Comparison of ENCODE assay signal across 17 mouse cellular contexts in genomic region chr10:69744871-69745270, GRCm38 (mm10).
DNase-seq lines count a peak whose midpoint lies in the region; ATAC-seq and TF ChIP-seq lines count a peak whose summit lies in the region.
"Had no signal": no experiment of that assay in that cellular context is flagged by ENCODE, and none has a peak within 500 bp of the region (broad histone marks: within the 10 kb centered on the region; RNA-seq: fewer than 3 reads in every experiment).

No protein-coding gene starts in this region.

- no peak for TF ChIP-seq POLR2A in cortical plate, adult 2 months (IDR thresholded peaks at IDR 0.05; ENCODE audit: extremely low read depth, insufficient read depth, low read length)

- no peak overlapping the region for H3K4me3 ChIP-seq in heart, embryonic 12.5 days
- H3K4me3 ChIP-seq in cortical plate, adult 2 months (ENCODE audit: insufficient read depth, low read length) = no peak overlapping the region
- H3K4me3 ChIP-seq in hindbrain, embryonic 13.5 days = no peak overlapping the region
- no peak overlapping the region for H3K4me3 ChIP-seq in neural tube, embryonic 12.5 days
- H3K4me3 ChIP-seq: embryonic facial prominence, embryonic 12.5 days; kidney, embryonic 15.5 days; limb, embryonic 15.5 days; myocyte had no signal

- H3K27ac ChIP-seq in heart, embryonic 12.5 days (ENCODE audit: poor library complexity, severe bottlenecking) = no peak overlapping the region
- H3K27ac ChIP-seq in cortical plate, adult 2 months (ENCODE audit: insufficient read depth, low read length) = peak overlapping the region; percentile 56
- H3K27ac ChIP-seq in hindbrain, embryonic 13.5 days = peak overlapping the region; percentile 86
- H3K27ac ChIP-seq in neural tube, embryonic 12.5 days = peak overlapping the region; percentile 50
- H3K27ac ChIP-seq: embryonic facial prominence, embryonic 12.5 days; kidney, embryonic 15.5 days; macrophage had no signal

- H3K4me2 ChIP-seq in heart, embryonic 12.5 days = no peak overlapping the region
- H3K4me2 ChIP-seq in hindbrain, embryonic 13.5 days = no peak overlapping the region
- 0 out of 2 replicates have a peak overlapping the region, but pooled peaks have one; percentile 10 for H3K4me2 ChIP-seq in neural tube, embryonic 12.5 days (replicated peaks)
- H3K4me2 ChIP-seq: embryonic facial prominence, embryonic 12.5 days; kidney, embryonic 15.5 days; limb, embryonic 15.5 days had no signal

- H3K9ac ChIP-seq in heart, embryonic 12.5 days = no peak overlapping the region
- 0 out of 2 replicates have a peak overlapping the region, but pooled peaks have one; percentile 24 for H3K9ac ChIP-seq in hindbrain, embryonic 13.5 days
- H3K9ac ChIP-seq in neural tube, embryonic 12.5 days = no peak overlapping the region
- H3K9ac ChIP-seq: embryonic facial prominence, embryonic 12.5 days; kidney, embryonic 15.5 days; limb, embryonic 15.5 days had no signal

- no peak for TF ChIP-seq CTCF in cortical plate, adult 2 months (IDR thresholded peaks at IDR 0.05; ENCODE audit: extremely low read depth, insufficient read depth, low read length)

- no peak for ATAC-seq in heart, embryonic 12.5 days (ENCODE audit: insufficient number of reproducible peaks, low FRiP score)
- no peak for ATAC-seq in hindbrain, embryonic 13.5 days (ENCODE audit: low FRiP score)
- no peak for ATAC-seq in neural tube, embryonic 12.5 days (ENCODE audit: low FRiP score, low read depth)
- ATAC-seq in cerebellum, adult (ENCODE audit: insufficient number of reproducible peaks, low FRiP score, low TSS enrichment) = no peak
- ATAC-seq: Patski had no signal

- peaks cover 21% of the 10 kb centered on the region; the same call in 1 of the 2 replicates for H3K4me1 ChIP-seq in heart, embryonic 12.5 days (replicated peaks)
- H3K4me1 ChIP-seq in cortical plate, adult 2 months (ENCODE audit: control insufficient read depth, insufficient read depth, low read length) = peaks cover 31% of the 10 kb centered on the region
- H3K4me1 ChIP-seq in hindbrain, embryonic 13.5 days (replicated peaks) = peaks cover 85% of the 10 kb centered on the region
- peaks cover 40% of the 10 kb centered on the region for H3K4me1 ChIP-seq in neural tube, embryonic 12.5 days

- no peaks in the 10 kb centered on the region for H3K36me3 ChIP-seq in heart, embryonic 12.5 days
- H3K36me3 ChIP-seq in hindbrain, embryonic 13.5 days = no peaks in the 10 kb centered on the region
- no peaks in the 10 kb centered on the region for H3K36me3 ChIP-seq in neural tube, embryonic 12.5 days
- H3K36me3 ChIP-seq: embryonic facial prominence, embryonic 12.5 days; kidney, embryonic 15.5 days; limb, embryonic 15.5 days had no signal

- 76% methylated on average over 5 of the region's 5 CpGs for WGBS in heart, embryonic 12.5 days
- WGBS in hindbrain, embryonic 13.5 days = 63% methylated on average over 5 of the region's 5 CpGs
- 68% methylated on average over 5 of the region's 5 CpGs for WGBS in neural tube, embryonic 12.5 days

- no peaks in the 10 kb centered on the region for H3K27me3 ChIP-seq in heart, embryonic 12.5 days (replicated peaks)
- no peaks in the 10 kb centered on the region for H3K27me3 ChIP-seq in hindbrain, embryonic 13.5 days
- no peaks in the 10 kb centered on the region for H3K27me3 ChIP-seq in neural tube, embryonic 12.5 days (replicated peaks)
- H3K27me3 ChIP-seq: embryonic facial prominence, embryonic 12.5 days; kidney, embryonic 15.5 days; limb, embryonic 15.5 days; Patski had no signal

- DNase-seq in heart, adult 11 months = peak; percentile 61
- no peak for DNase-seq in testis, postnatal 14 days (ENCODE audit: low spot score)
- DNase-seq: heart, postnatal 10 days; lung, adult 2 months; retina, postnatal 1 day; thymus, postnatal 14 days had no signal

- H3K9me3 ChIP-seq in heart, embryonic 12.5 days (replicated peaks) = no peaks in the 10 kb centered on the region
- no peaks in the 10 kb centered on the region for H3K9me3 ChIP-seq in hindbrain, embryonic 13.5 days
- H3K9me3 ChIP-seq in neural tube, embryonic 12.5 days = no peaks in the 10 kb centered on the region
- H3K9me3 ChIP-seq: embryonic facial prominence, embryonic 12.5 days; kidney, embryonic 15.5 days; limb, embryonic 15.5 days had no signal
